Mouse (Mus musculus) skeletal muscle tissue, adult 2 months (tissue): Measurements from ENCODE around the gene Inha.

Experiments
- DNase-seq: peaks from one replicate; pipeline ENCODE4 v3.0.0-alpha.2; 2012; ENCODE audit warnings: low read depth, low spot score

Gene Inha

GRCm38 (mm10) chr1:75507006-75507405, at the start of gene Inha:
Gene Inha, plus strand, starts transcription at chr1:75507077.
- DNase-seq = no peak

GRCm38 (mm10) chr1:75457710-75458024, 49.2 kb upstream of the Inha start:
- DNase-seq = no peak

- DNase-seq = no peak
Observed at GRCm38 (mm10) chr1:75458025-75458788, 48.7 kb upstream of the Inha start.

GRCm38 (mm10) chr1:75458789-75459684, 47.8 kb upstream of the Inha start:
- DNase-seq = no peak

GRCm38 (mm10) chr1:75460297-75460696, 46.6 kb upstream of the Inha start:
- no peak for DNase-seq

GRCm38 (mm10) chr1:75462636-75463035, 44.2 kb upstream of the Inha start:
- no peak for DNase-seq

- DNase-seq = no peak
Observed at GRCm38 (mm10) chr1:75463652-75464204, 43.1 kb upstream of the Inha start.

- DNase-seq = peak; percentile 78
Observed at GRCm38 (mm10) chr1:75467215-75467927, 39.5 kb upstream of the Inha start.

GRCm38 (mm10) chr1:75469287-75469825, 37.5 kb upstream of the Inha start:
- no peak for DNase-seq

- DNase-seq = no peak
Observed at GRCm38 (mm10) chr1:75476441-75476840, 30.4 kb upstream of the Inha start.

GRCm38 (mm10) chr1:75477264-75477965, 29.5 kb upstream of the Inha start:
- DNase-seq = peak; percentile 67

GRCm38 (mm10) chr1:75477966-75478290, 28.9 kb upstream of the Inha start:
- DNase-seq = no peak

GRCm38 (mm10) chr1:75478497-75478896, 28.4 kb upstream of the Inha start:
- no peak for DNase-seq

- DNase-seq = peak; percentile 90
Observed at GRCm38 (mm10) chr1:75478916-75479634, 27.8 kb upstream of the Inha start, which contains the start of the genes Chpf and Tmem198. Gene Chpf, minus strand, starts transcription at chr1:75479307. Gene Tmem198, plus strand, starts transcription at chr1:75479532.

GRCm38 (mm10) chr1:75479635-75479989, 27.3 kb upstream of the Inha start:
- DNase-seq = no peak

GRCm38 (mm10) chr1:75480036-75480435, 26.8 kb upstream of the Inha start:
- no peak for DNase-seq

- no peak for DNase-seq
Observed at GRCm38 (mm10) chr1:75480735-75481134, 26.1 kb upstream of the Inha start.

GRCm38 (mm10) chr1:75486561-75486960, 20.3 kb upstream of the Inha start:
- DNase-seq = no peak

GRCm38 (mm10) chr1:75487040-75487404, 19.9 kb upstream of the Inha start:
- DNase-seq = no peak

- no peak for DNase-seq
Observed at GRCm38 (mm10) chr1:75487405-75488161, 19.3 kb upstream of the Inha start.
